Mouse (Mus musculus) A20 (cell line): Measurements from ENCODE around the gene Gad1.

Experiments used
- DNase-seq: peaks from one replicate; pipeline ENCODE4 v3.0.0-alpha.2; 2011; ENCODE audit warnings: low read depth, low spot score

Gad1 gene

GRCm38 (mm10) chr2:70564646-70565315 is 11.9 kb downstream of the Gad1 start:
- no peak for DNase-seq

GRCm38 (mm10) chr2:70565651-70566602 is 13.1 kb downstream of the Gad1 start:
- no peak for DNase-seq

- no peak for DNase-seq
Observed at GRCm38 (mm10) chr2:70566603-70566981, 13.7 kb downstream of the Gad1 start.

- no peak for DNase-seq
Observed at GRCm38 (mm10) chr2:70567071-70567681, 14.3 kb downstream of the Gad1 start.

- no peak for DNase-seq
Observed at GRCm38 (mm10) chr2:70567682-70568077, 14.8 kb downstream of the Gad1 start.

GRCm38 (mm10) chr2:70568198-70568941 is 15.5 kb downstream of the Gad1 start:
- DNase-seq, result no peak

- no peak for DNase-seq
Observed at GRCm38 (mm10) chr2:70571698-70572097, 18.8 kb downstream of the Gad1 start.

GRCm38 (mm10) chr2:70572251-70572650 is 19.4 kb downstream of the Gad1 start:
- DNase-seq, result no peak

GRCm38 (mm10) chr2:70573544-70574210 is 20.8 kb downstream of the Gad1 start:
- no peak for DNase-seq

- DNase-seq, result no peak
Observed at GRCm38 (mm10) chr2:70588200-70588599, 35.3 kb downstream of the Gad1 start.

GRCm38 (mm10) chr2:70592432-70592831 is 39.6 kb downstream of the Gad1 start:
- no peak for DNase-seq

- DNase-seq, result no peak
Observed at GRCm38 (mm10) chr2:70593670-70594069, 40.8 kb downstream of the Gad1 start.

- no peak for DNase-seq
Observed at GRCm38 (mm10) chr2:70595896-70596295, 43.0 kb downstream of the Gad1 start.

GRCm38 (mm10) chr2:70609769-70610168 is 56.9 kb downstream of the Gad1 start:
- no peak for DNase-seq

GRCm38 (mm10) chr2:70614745-70615351 is 62.0 kb downstream of the Gad1 start:
- DNase-seq, result peak; percentile 89

- no peak for DNase-seq
Observed at GRCm38 (mm10) chr2:70616076-70616475, 63.2 kb downstream of the Gad1 start.

GRCm38 (mm10) chr2:70616617-70617016 is 63.7 kb downstream of the Gad1 start:
- DNase-seq, result no peak

- peak; percentile 29 for DNase-seq
Observed at GRCm38 (mm10) chr2:70619232-70619835, 66.5 kb downstream of the Gad1 start.

- DNase-seq, result peak; percentile 82
Observed at GRCm38 (mm10) chr2:70620225-70620624, 67.4 kb downstream of the Gad1 start.

GRCm38 (mm10) chr2:70622244-70622643 is 69.4 kb downstream of the Gad1 start:
- DNase-seq, result no peak
